Mouse (Mus musculus): ENCODE results near the gene Rbm33. TPM values are rescaled to one million over a fixed set of nuclear protein-coding genes. Genes with fewer than 3 reads are reported as not detected.
A peak's percentile ranks its signal among the peaks of the same experiment; 100 is the strongest.

Rbm33 gene
- total RNA-seq, 2 experiments from 2014 or later: 58.8 to 59.0 TPM

DNA sequence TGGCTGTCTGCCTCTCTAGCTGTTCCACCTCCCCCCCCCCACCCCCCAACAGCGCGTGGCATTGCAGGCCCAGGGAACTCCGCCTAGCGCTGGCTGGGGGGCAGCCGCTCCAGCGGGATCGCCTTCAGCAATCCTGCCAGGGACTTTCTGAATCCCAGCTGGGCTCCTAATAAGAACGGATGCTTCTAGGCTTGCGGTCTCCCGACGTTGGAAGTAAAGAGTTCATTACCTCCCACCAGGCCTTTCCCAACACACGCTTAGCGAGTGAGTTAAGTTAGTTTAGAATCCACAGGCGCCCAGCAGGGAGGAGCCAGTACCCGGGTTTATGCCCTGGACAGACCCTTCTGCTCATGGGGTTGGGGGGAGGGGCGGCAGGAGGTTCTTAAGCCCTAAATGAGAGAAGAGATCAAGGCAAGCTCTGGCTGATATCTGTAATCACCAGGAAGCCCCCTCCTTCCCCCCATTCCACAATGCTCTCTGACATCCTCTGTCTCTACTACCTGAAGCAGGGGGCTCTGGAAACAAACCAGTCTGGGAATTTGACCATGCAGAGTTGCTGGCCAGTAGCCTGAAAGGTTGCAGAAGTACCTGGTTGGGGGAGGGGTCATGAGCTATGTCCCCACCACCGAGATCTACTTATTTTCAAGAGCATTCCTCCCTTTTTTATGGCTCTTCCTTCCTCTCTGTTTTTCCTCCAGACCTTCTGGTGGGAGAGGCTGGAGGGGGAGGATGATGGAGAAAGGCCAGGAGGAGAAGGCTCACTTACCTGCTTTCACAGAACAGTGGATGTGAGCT is 143.8 kb downstream of the Rbm33 start:
- DNase-seq (ENCODE audit: low spot score in 2 of 2): no peak

DNA sequence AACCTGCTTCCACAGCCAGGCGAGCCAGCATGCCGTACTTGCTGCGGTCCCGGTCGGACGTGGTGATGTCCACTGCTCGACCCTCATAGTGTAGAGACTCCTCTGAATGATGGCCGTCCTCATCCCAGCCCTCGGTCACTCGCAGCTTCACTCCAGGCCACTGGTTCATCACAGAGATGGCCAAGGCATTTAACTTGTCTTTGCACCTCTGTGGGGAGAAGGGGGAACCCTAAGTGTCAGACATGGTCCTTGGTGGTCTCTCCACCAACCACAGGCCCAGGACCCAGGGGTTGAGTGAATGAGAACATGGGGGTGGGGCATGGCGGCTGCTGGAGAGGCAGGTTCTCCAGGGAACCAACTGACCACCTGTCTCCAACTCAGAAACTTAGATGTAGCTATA is 144.5 kb downstream of the Rbm33 start:
- no peak for DNase-seq (ENCODE audit: low spot score in 2 of 2)

DNA sequence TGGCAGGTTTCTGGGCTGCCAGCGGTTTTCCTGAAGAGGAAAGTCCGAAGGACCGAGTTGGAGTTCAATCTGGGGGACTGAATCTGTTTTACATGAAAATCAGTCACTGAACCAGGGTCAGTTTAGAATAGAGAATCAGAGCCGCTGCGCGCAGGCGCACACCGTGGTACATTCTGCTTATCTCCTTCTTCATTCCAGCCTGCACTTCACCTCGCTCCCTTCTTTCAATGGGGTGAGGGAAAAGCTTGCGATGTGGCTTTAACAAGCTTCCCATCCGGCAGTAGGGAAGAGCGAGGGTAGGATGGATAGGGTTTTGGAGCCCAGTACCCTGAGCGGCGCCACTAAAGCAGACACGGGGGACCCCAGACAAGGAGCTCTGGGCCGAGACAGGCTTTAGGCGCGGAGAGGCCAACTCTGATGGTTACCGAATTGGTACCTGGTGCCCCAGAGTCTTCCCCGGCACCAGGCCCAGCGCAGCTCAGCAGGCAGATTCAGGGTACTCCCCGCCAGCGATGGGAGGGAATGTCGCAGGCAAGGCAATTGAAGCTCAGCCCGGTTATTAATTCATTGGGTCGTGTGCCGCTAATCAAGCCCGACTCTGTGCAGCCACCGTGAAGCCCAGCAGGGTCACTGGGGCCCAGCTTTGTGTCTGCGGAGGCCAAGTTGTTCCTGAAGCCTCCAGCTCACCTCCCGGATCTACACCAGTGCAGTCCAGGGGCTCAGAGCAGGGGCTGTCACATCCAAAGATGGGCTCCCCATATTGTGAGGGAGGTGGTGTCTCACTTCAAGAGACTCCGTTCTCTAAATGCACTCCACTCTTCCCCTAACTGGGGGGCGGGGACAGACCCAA is 146.0 kb downstream of the Rbm33 start:
- no peak for DNase-seq (ENCODE audit: low spot score in 2 of 2)

DNA sequence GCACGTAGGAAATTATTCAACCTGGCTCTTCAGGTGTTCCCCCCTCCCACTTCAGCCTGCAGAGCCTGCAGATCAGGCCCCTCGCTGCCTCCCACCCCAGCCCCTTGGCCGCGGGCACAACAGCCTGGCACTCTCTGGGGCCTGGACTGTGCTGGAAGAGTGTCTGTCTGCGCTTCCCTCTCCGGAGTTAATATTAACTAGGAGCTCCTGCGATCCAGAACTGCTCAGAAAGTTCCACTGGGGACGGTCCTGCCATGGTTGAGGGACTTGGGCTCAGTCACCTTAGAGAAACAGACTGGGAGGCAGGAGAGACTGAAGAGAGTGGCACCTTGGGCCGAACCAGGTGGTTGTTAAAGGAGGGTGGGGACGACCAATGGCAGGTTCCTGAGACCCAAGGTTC is 146.7 kb downstream of the Rbm33 start:
- no peak for DNase-seq (ENCODE audit: low spot score in 2 of 2)

DNA sequence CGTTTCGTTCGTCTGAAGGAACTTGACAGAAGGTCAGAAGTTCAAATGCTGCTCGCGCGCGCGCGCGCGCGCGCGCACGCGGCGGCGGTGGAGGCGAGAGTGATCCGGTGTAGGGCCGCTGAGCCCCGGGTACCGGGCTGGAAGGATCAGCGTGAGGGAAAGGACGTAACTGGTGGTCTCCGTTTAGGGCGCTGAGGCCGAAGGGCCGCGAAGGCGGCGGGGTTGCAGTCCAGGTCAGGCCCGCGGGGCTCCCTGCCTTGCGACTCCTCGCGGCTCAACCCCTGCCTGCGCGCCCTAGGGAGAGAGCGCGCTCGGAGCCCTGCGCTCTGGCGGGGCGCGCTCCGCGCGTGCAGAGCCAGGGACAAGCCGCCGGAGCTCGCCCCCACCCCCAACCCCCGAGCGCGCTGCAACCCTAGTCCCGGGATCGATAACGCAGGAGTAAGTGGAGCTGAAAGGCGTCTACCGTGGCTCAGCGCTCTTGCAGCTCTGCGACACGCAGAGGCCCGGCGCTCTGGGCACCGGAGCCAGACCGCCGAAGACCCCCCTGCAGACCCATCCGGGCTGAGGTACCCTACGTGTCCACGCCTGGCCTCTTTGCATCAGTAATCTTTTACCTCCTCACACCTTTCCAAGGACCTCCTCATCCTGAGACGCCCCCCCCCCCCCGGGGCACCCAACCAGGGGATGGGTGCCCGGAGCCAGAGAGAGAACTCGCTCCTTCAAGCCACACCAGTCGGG is 147.6 kb downstream of the Rbm33 start:
- peak in 1 of 2 experiments; percentile 28 for DNase-seq (ENCODE audit: low spot score in 2 of 2)

DNA sequence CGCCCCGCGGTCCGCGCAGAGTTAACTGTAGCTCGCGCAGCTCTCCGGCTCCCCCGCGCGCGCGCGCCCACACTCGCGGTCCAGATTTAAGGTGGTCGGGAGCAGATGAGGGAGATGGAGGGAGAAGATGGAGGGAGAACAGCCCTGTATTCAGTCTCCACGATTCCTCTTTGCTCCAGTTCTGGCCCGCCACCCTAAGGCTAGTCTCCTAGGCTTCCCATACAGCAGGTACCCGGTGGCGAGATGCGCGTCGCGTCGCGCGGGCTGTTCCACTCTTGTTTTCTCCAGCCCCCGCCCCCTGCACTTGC is 148.1 kb downstream of the Rbm33 start:
- peak; percentile 58 to 62 for DNase-seq (ENCODE audit: low spot score in 2 of 2)

DNA sequence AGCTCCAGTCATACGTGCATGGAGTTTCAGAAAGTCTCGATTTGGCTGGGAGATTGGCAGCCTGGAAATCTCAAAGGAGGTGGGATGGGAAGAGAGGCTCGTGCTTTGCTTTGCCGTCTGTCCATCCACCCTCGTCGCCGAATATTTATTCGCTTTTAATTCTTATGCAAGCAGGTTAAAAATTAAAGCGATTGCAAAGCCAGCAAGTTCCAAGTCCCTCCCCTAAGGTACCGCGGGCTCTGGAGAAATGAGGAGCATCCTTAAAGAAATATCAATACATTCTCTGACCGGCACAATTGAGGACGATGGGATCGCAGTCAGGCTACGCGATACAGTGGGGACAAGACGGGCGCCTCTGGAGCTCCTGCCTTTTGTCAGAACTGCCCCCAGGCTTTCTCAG is 148.6 kb downstream of the Rbm33 start:
- no peak for DNase-seq (ENCODE audit: low spot score in 2 of 2)

DNA sequence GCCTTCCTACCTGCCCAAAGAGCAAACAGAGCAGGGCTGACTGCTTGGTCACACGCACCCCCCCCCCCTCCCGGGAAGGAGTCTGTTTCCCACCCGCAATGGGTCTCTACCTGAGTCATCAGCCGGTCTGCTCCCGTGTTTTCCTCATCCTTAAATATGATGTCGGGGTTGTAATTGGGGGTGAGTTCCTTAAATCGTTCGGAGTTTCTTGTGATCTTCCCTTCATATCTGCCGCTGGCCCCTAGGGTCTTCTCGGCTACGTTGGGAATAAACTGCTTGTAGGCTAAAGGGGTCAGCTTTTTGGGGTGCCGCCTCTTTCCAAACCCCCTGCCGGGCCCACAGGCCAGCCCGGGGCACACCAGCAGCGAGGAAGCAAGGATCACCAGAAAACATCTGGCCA is 149.4 kb downstream of the Rbm33 start:
- no peak for DNase-seq (ENCODE audit: low spot score in 2 of 2)

DNA sequence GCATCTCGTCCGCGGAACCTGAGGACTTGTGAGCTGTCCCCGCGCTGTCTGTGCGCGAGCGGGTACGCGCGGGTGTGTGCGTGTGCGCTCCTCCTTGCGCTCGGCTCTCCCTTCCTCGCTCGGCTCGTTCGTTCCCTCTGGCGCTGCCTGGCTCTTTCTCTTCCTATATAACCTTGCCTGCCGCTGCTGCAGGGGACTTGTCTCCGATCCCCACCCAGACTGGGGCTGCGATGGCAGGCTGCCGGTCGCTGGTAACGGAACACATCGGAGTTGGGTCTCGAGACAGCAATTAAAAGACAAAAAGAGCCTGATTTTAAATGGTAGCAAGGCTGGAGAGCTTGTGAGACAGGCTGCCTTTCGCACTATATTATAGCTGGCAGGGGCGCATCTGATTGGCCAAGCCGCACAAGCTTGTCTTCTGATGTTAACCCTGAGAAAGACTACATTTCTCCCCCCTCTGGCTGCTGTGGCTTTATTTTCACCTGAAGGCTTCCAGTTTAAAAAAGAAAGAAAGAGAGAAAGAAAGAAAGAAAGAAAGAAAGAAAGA is 149.9 kb downstream of the Rbm33 start, which contains the start of gene Shh:
Gene Shh, minus strand, starts transcription at position 497 of the 547 bp plus-strand sequence.
- peak in 1 of 2 experiments; percentile 43 for DNase-seq (ENCODE audit: low spot score in 2 of 2)

Other genes with a start within 250 kb of the Rbm33 start
- gene Insig1, start 245.8 kb upstream of the Rbm33 start, total RNA-seq (2021): 10 to 100 TPM; 74.8 to 80.9 TPM
- gene En2, start 151.4 kb upstream of the Rbm33 start, total RNA-seq (2021): under 1 TPM; 0.45 to 0.67 TPM
- under 1 TPM; 0.31 to 0.83 TPM for gene Cnpy1, start 71.3 kb upstream of the Rbm33 start, total RNA-seq (2021)
- 1 to 10 TPM; 1.4 TPM for gene Shh, start 150.1 kb downstream of the Rbm33 start, total RNA-seq (2021)

Data from layer of hippocampus, postnatal 14 days (tissue).